Mouse (Mus musculus) stomach, postnatal 0 days (tissue): ENCODE data around the gene 4933407L21Rik. TPM values are rescaled to one million over a fixed set of nuclear protein-coding genes. Genes with fewer than 3 reads are reported as not detected.

Source experiments
- ATAC-seq: fragments of 200-750 bp; cut with Nextera tagmentation; 2 replicates; pipeline ENCODE4 v1.8.0; 2017; ENCODE audit not compliant: low FRiP score, low TSS enrichment
- DNase-seq: peaks from one replicate; pipeline ENCODE4 v3.0.0-alpha.2; 2016; ENCODE audit warnings: low spot score
- H3K27ac ChIP-seq: fragments of 300-500 bp; sonication (generic); replicated peaks from 2 replicates; pipeline ENCODE4 v1.5.1; 2014; ENCODE audit warnings: mild to moderate bottlenecking, control low read depth
- H3K27me3 ChIP-seq: fragments of 300-500 bp; sonication (generic); 2 replicates; pipeline ENCODE4 v1.6.1; 2014; ENCODE audit warnings: low read length; ENCODE audit not compliant: control insufficient read depth, insufficient read depth
- H3K36me3 ChIP-seq: fragments of 300-500 bp; sonication (generic); 2 replicates; pipeline ENCODE4 v1.6.1; 2014; ENCODE audit warnings: low read length, mixed read lengths; ENCODE audit not compliant: control insufficient read depth, insufficient read depth
- H3K4me1 ChIP-seq: fragments of 300-500 bp; sonication (generic); replicated peaks from 2 replicates; pipeline ENCODE4 v1.6.1; 2014; ENCODE audit warnings: antibody characterized with exemption; ENCODE audit not compliant: control insufficient read depth, insufficient read depth
- H3K4me2 ChIP-seq: fragments of 300-500 bp; sonication (generic); replicated peaks from 2 replicates; pipeline ENCODE4 v1.6.1; 2014; ENCODE audit warnings: low read depth, mild to moderate bottlenecking, control low read depth, moderate library complexity
- H3K4me3 ChIP-seq: fragments of 300-500 bp; sonication (generic); 2 replicates; pipeline ENCODE4 v1.5.1; 2014; ENCODE audit warnings: low read depth, low read length, control low read depth
- H3K9ac ChIP-seq: fragments of 300-500 bp; sonication (generic); 2 replicates; pipeline ENCODE4 v1.6.1; 2014; ENCODE audit warnings: mild to moderate bottlenecking, low read length, control low read depth, mixed read lengths
- H3K9me3 ChIP-seq: fragments of 300-500 bp; sonication (generic); 2 replicates; pipeline ENCODE4 v1.6.1; 2016; ENCODE audit warnings: low read length; ENCODE audit not compliant: control insufficient read depth
- CTCF ChIP-seq: IDR thresholded peaks from 2 replicates; pipeline ENCODE4 v1.5.1; 2016; ENCODE audit warnings: antibody characterized with exemption, low read depth, mild to moderate bottlenecking, moderate library complexity
- EP300 ChIP-seq: optimal IDR thresholded peaks from 2 replicates; pipeline ENCODE3; 2016; ENCODE audit warnings: antibody characterized with exemption
- WGBS: fragments of 180-500 bp; shearing (Covaris S2); extraction: QIAGEN DNeasy Blood & Tissue Kit; methylation state at CpG from one replicate; pipeline ENCODE4 v1.1.7; 2014; 5-methylcytosine and 5-hydroxymethylcytosine counted together
- polyA plus RNA-seq: library from polyadenylated mRNA; unstranded; fragments of >200 nt; fragmentation: Nextera tagmentation; extraction: Ambion mirVana; gene quantifications from 2 replicates; pipeline ENCODE4 v1.2.1, GENCODE M21; 2015

Gene 4933407L21Rik
- polyA plus RNA-seq, 1 experiment from 2014 or later, result 0.18 TPM

DNA sequence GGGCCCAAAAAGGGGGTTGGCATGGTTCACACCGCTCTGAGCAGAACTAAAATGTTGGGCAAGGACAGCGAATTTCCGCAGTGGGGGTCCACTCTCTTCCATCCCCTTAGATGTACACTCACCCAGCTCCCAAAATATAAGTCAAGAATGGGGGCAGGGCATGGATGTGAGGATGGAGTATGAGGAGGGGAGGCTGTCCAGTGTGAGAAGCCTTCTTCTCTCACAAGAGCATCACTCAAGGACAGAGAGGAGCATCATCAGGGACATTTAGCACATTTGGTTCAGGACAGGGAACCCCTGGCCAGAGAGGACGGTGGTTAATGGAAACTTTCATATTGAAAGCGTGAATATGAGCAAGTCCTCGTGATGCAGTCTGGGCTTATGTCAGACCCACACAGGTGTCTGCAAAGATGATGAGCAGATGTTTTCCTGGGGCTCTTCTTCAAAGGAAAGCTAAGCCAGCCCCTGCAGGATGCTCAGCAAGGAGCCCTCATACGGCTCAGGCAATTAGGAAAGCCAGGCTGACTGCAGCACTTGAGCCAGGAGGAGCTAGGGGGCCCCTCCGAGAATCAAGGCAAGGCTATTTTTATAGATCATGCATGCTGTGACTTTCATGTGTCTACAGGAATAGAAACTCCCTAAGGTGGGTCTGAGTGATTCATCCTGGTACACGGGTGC is 29.8 kb downstream of the 4933407L21Rik start:
- Histone ChIP-seq H3K27ac (peak overlapping the region; percentile 65), H3K9ac (no peak overlapping the region), H3K27me3 (no peaks in the 10 kb centered on the region), H3K4me3 (no peak overlapping the region), H3K9me3 (no peaks in the 10 kb centered on the region), H3K36me3 (no peaks in the 10 kb centered on the region), H3K4me2 (no peak overlapping the region), H3K4me1 (no peaks in the 10 kb centered on the region; the same call in 1 of the 2 replicates)
- 52% methylated on average over 9 of the region's 9 CpGs for WGBS
- ATAC-seq (no peak), DNase-seq (no peak)
- TF ChIP-seq EP300, result no peak
- TF ChIP-seq CTCF, result peak; percentile 3; the same call in 1 of the 2 replicates

DNA sequence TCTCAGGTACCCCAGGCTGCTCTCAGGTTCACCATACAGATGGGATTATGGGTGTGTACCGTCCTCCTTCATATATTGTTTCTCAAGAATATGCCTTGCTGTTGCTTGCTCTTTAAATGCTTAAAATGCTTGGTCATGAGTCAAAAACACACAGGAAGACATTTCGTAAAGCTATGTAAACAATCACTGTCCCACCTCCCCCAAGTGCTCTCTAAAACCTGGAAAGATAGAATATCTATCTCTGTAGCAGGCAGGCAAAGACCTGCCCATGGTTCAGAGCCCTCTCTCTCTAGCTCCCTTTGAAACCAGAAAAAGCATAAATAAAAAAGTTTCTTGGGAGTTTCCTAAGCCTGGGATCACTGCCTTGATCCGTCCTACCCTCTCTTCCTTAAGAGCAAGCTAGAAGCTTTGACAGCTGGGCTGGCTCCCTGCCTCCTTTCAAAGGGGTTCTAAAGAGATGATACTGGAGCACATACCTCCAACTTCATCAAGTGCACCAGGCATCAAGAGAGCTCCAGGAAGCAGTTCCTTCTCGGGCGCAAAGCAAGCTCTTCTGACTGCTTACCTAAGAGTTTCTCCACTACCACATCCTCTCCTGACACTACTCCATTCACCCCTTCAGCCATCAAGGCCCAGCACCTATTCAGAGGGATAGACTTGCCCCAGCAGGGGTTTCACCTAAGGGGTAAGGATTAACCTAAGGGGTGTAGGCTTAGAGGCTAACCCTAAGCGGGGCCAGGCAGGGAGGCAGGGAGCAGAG is 31.0 kb downstream of the 4933407L21Rik start:
- H3K9ac ChIP-seq, result no peak overlapping the region
- no peaks in the 10 kb centered on the region for H3K9me3 ChIP-seq
- DNase-seq, result no peak
- WGBS, result 38% methylated on average over 6 of the region's 6 CpGs
- no peaks in the 10 kb centered on the region for H3K36me3 ChIP-seq
- TF ChIP-seq CTCF (no peak), EP300 (no peak)
- H3K27me3 ChIP-seq, result no peaks in the 10 kb centered on the region
- no peak overlapping the region for H3K4me3 ChIP-seq
- peak overlapping the region; percentile 3; the same call in 1 of the 2 replicates for H3K4me2 ChIP-seq
- no peak for ATAC-seq
- H3K4me1 ChIP-seq, result no peaks in the 10 kb centered on the region; the same call in 1 of the 2 replicates
- H3K27ac ChIP-seq, result peak overlapping the region; percentile 65

DNA sequence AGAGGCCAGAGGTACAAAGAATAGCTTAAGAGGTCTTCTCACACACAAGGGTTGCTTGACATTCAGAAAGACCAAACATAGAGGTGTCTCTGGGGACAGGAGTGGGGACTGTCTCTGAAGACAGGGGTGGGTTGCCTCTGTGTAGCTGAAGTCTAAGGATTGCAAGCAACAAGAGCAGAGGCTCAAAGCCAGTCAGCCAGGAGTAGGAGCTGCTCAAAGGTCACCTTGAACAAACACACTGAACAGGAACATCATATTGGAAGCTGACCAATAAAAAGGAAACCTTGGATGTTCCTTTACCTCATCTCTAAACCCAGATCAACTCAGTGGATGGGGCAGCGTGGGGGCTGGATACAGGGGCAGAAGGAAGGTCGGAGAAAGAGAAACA is 31.6 kb downstream of the 4933407L21Rik start:
- WGBS, result 74% methylated on average over 2 of the region's 2 CpGs
- no peak for DNase-seq
- H3K27ac ChIP-seq, result 0 out of 2 replicates have a peak overlapping the region, but pooled peaks have one; percentile 45
- no peaks in the 10 kb centered on the region; the same call in 1 of the 2 replicates for H3K4me1 ChIP-seq
- no peak overlapping the region for H3K4me3 ChIP-seq
- H3K36me3 ChIP-seq, result no peaks in the 10 kb centered on the region
- no peaks in the 10 kb centered on the region for H3K9me3 ChIP-seq
- H3K9ac ChIP-seq, result no peak overlapping the region
- no peak for ATAC-seq
- no peaks in the 10 kb centered on the region for H3K27me3 ChIP-seq
- TF ChIP-seq CTCF (no peak), EP300 (no peak)
- H3K4me2 ChIP-seq, result no peak overlapping the region

DNA sequence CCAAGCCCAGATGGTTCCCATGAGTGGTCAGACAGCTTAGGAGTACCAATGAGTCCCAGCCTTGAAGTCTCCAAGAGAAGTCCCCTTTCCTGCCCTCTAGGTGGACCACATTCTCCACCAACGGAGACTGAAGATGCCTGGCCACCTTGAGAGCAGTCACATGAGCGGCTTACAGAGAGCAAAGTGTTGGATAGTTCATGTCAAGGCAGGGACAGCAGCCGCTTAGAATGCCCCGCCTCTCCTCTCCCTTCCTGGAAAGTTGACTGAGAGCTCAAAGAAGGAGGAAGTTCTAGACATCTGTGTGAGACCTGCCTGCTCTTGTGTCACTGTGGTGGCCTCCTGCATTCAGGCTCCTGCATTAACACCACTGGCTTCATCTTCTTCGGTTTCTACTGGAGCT is 32.6 kb downstream of the 4933407L21Rik start, which contains the start of gene Gpr55:
TSS of gene Gpr55 (minus strand) at position 135 of the 400 bp plus-strand sequence.
- TF ChIP-seq CTCF (no peak), EP300 (no peak)
- WGBS, result 44% methylated on average over 5 of the region's 5 CpGs
- H3K4me1 ChIP-seq, result no peaks in the 10 kb centered on the region; the same call in 1 of the 2 replicates
- peak; percentile 37; the same call in 1 of the 2 replicates for ATAC-seq
- no peak within 1 kb of the TSS for H3K4me3 ChIP-seq
- H3K36me3 ChIP-seq, result no peaks in the 10 kb centered on the region
- H3K27me3 ChIP-seq, result no peaks in the 10 kb centered on the region
- H3K9me3 ChIP-seq, result no peaks in the 10 kb centered on the region
- H3K9ac ChIP-seq, result no peak within 1 kb of the TSS
- 0 out of 2 replicates have a peak within 1 kb of the TSS, but pooled peaks have one; percentile 45 for H3K27ac ChIP-seq
- no peak for DNase-seq
- no peak within 1 kb of the TSS for H3K4me2 ChIP-seq

DNA sequence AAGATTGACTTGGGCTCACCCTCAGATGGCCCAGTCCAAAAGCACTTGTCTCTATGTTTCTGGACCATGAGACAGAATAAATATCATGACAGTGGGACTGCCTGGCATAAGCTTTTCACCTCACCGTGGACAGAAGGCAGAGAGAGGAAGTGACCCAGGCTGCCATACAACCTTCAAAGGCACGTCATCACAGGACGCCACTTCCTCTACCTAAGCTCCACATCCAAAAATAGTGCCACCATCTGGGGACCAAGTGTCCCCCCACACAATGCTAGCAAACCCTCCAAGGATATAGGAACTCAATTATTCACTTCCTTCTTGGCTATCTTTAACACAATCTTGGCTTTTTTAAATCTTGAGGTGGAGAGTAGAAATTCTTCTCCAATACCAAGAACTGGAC is 33.8 kb downstream of the 4933407L21Rik start:
- Histone ChIP-seq H3K9me3 (no peaks in the 10 kb centered on the region), H3K36me3 (no peaks in the 10 kb centered on the region), H3K9ac (no peak overlapping the region), H3K27me3 (no peaks in the 10 kb centered on the region), H3K4me1 (no peaks in the 10 kb centered on the region; the same call in 1 of the 2 replicates), H3K4me3 (no peak overlapping the region), H3K27ac (no peak overlapping the region), H3K4me2 (no peak overlapping the region)
- WGBS, result 70% methylated on average over 3 of the region's 3 CpGs
- no peak for TF ChIP-seq CTCF
- TF ChIP-seq EP300, result no peak
- no peak for DNase-seq
- no peak for ATAC-seq

DNA sequence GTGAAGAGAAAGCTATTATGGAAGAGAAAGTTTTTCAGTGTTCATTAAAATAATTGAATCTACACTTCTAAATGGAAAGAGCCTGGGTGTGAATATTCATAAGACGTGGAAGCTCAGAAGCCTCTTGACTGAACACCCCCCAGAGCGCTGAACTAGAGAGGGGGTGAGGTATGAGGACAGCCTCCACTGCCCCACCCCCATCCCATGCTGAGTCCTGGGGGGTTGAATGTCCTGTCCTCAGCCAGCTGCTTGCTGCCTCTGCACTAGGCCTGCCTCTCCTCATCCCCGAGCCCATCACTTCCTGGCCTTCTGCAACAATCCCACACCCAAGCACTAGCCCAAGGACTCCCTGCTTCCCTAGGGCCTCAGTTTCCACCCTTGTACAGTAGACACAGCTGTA is 37.6 kb downstream of the 4933407L21Rik start:
- no peak for TF ChIP-seq EP300
- no peak for TF ChIP-seq CTCF
- ATAC-seq (no peak), DNase-seq (no peak)
- 72% methylated on average over 3 of the region's 3 CpGs for WGBS
- Histone ChIP-seq H3K9me3 (no peaks in the 10 kb centered on the region), H3K4me3 (no peak overlapping the region), H3K4me1 (no peaks in the 10 kb centered on the region), H3K4me2 (no peak overlapping the region), H3K9ac (no peak overlapping the region), H3K27me3 (no peaks in the 10 kb centered on the region), H3K36me3 (no peaks in the 10 kb centered on the region), H3K27ac (no peak overlapping the region)
